Mouse (Mus musculus) heart, postnatal 0 days (tissue): ENCODE data around the gene Clip2. TPM values are rescaled to one million over a fixed set of nuclear protein-coding genes. Genes with fewer than 3 reads are reported as not detected.
A peak's percentile ranks its signal among the peaks of the same experiment; 100 is the strongest.

Source experiments
- ATAC-seq: fragments of 200-750 bp; cut with Nextera tagmentation; 2 replicates; pipeline ENCODE4 v1.8.0; 2017; ENCODE audit warnings: low read depth, moderate number of reproducible peaks, moderate library complexity; ENCODE audit not compliant: insufficient read depth
- DNase-seq: peaks from one replicate; pipeline ENCODE4 v3.0.0-alpha.2; 2016; ENCODE audit warnings: low spot score
- H3K27ac ChIP-seq: fragments of 300-500 bp; sonication (generic); 2 replicates; pipeline ENCODE4 v1.5.1; 2014; ENCODE audit warnings: low read depth, mild to moderate bottlenecking
- H3K27me3 ChIP-seq: fragments of 300-500 bp; sonication (generic); 2 replicates; pipeline ENCODE4 v1.6.1; 2014; ENCODE audit warnings: low read length, mixed read lengths; ENCODE audit not compliant: control insufficient read depth, insufficient read depth
- H3K36me3 ChIP-seq: fragments of 300-500 bp; sonication (generic); replicated peaks from 2 replicates; pipeline ENCODE4 v1.6.1; 2014; ENCODE audit warnings: low read length, mixed read lengths; ENCODE audit not compliant: control insufficient read depth, insufficient read depth
- H3K4me1 ChIP-seq: fragments of 300-500 bp; sonication (generic); 2 replicates; pipeline ENCODE4 v1.6.1; 2014; ENCODE audit warnings: antibody characterized with exemption; ENCODE audit not compliant: control insufficient read depth, insufficient read depth
- H3K4me2 ChIP-seq: fragments of 300-500 bp; sonication (generic); 2 replicates; pipeline ENCODE4 v1.6.1; 2014; ENCODE audit warnings: low read depth, mild to moderate bottlenecking, low read length, moderate library complexity
- H3K4me3 ChIP-seq: fragments of 300-500 bp; sonication (generic); 2 replicates; pipeline ENCODE4 v1.5.1; 2014; ENCODE audit warnings: low read depth, low read length
- H3K9ac ChIP-seq: fragments of 300-500 bp; sonication (generic); replicated peaks from 2 replicates; pipeline ENCODE4 v1.6.1; 2014; ENCODE audit warnings: low read depth, low read length, mixed read lengths
- H3K9me3 ChIP-seq: fragments of 300-500 bp; sonication (generic); replicated peaks from 2 replicates; pipeline ENCODE4 v1.6.1; 2016; ENCODE audit warnings: low read length; ENCODE audit not compliant: control insufficient read depth
- CTCF ChIP-seq: IDR thresholded peaks from 2 replicates; pipeline ENCODE4 v1.5.1; 2016; ENCODE audit warnings: antibody characterized with exemption, control low read depth, low read depth
- EP300 ChIP-seq: IDR thresholded peaks from 2 replicates; pipeline ENCODE4 v1.6.1; 2016; ENCODE audit warnings: antibody characterized with exemption, low read depth
- WGBS: fragments of 180-500 bp; shearing (Covaris S2); extraction: QIAGEN DNeasy Blood & Tissue Kit; methylation state at CpG from one replicate; pipeline ENCODE4 v1.1.7; 2014; 5-methylcytosine and 5-hydroxymethylcytosine counted together
- polyA plus RNA-seq: library from polyadenylated mRNA; unstranded; fragments of >200 nt; fragmentation: Nextera tagmentation; extraction: Ambion mirVana; gene quantifications from 2 replicates; pipeline ENCODE4 v1.2.1, GENCODE M21; 2015
- total RNA-seq: library from RNA; depleted of rRNA; stranded (reverse); fragments of >200 nt; gene quantifications from 2 replicates; pipeline ENCODE4 v1.2.3, GENCODE M21; 2014; ENCODE audit warnings: low replicate concordance

Clip2 gene
- total and polyA plus RNA-seq, 2 experiments from 2014 or later: 0.87 to 14.0 TPM

DNA sequence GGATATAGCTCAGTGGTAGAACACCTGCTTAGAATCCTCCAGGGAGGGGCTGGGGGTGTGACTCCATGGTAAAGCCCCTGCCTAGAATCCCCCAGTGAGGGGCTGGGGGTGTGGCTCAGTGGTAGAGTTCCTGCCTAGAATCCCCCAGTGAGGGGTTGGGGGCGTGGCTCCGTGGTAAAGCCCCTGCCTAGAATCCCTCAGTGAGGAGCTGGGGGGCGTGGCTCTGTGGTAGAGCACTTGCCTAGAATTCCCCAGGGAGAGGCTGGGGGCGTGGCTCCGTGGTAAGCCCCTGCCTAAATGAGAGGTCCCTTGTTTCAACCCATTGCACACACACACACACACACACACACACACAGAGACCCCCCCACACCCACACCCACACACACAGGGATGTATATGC is 42.0 kb downstream of the Clip2 start:
- H3K9ac ChIP-seq: no peak overlapping the region
- H3K9me3 ChIP-seq: no peaks in the 10 kb centered on the region
- no peak overlapping the region for H3K27ac ChIP-seq
- no peak overlapping the region for H3K4me2 ChIP-seq
- no peaks in the 10 kb centered on the region for H3K27me3 ChIP-seq
- ATAC-seq (no peak), DNase-seq (no peak)
- no peaks in the 10 kb centered on the region for H3K4me1 ChIP-seq
- 90% methylated on average over 5 of the region's 5 CpGs for WGBS
- 0 out of 2 replicates have a peak, but pooled peaks cover 11% of the 10 kb centered on the region for H3K36me3 ChIP-seq
- TF ChIP-seq EP300 (no peak), CTCF (no peak)
- H3K4me3 ChIP-seq: no peak overlapping the region

DNA sequence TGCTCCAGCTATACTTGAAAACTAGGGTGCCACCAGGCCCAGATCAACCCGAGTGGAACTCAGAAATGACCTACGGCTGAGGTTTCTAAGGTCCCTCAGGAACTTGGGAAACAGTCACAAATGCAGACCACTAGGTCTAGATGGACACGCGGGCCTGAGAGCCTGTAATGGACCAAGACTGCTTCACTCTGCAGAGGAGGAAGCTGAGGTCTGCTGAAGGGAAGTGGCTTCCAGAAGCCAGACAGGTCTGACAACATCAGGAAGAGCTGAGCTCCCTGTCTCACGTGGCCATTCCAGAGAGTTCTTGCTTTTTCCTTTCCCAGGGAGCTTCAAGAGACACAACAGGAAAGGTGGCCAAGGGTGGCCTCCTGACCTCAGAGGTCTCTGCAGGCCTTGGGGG is 43.3 kb downstream of the Clip2 start:
- no peak for TF ChIP-seq EP300
- TF ChIP-seq CTCF: no peak
- WGBS: 74% methylated on average over 5 of the region's 5 CpGs

DNA sequence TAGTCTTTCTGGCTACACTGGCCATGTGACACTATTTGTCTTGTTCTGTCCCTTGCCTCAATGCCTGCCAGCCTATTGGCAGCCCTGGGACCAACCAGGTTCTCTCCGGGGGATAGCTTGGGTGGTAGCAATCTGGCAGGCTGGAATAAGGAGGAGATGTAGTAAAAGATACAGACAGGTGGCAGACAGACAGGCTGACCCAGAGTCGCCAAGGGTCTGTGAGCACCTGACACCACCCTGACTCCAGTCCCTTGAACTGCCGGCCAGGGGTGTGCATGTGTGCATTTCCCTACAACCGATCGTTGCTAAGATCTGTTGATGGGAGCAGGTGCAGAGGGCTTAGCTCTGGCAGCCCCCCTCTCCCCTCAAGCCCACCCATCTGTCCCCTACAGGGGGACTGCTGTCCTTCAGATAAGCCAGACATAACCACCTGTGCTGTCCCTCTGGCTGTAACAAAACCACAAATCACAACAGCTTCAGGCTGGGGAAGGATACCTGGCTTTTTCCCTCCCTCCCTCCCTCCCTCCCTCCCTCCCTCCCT is 44.3 kb downstream of the Clip2 start:
- Histone ChIP-seq H3K9ac (no peak overlapping the region), H3K9me3 (no peaks in the 10 kb centered on the region), H3K4me2 (no peak overlapping the region), H3K27ac (no peak overlapping the region), H3K4me3 (no peak overlapping the region), H3K4me1 (no peaks in the 10 kb centered on the region), H3K36me3 (0 out of 2 replicates have a peak, but pooled peaks cover 7% of the 10 kb centered on the region), H3K27me3 (no peaks in the 10 kb centered on the region)
- no peak for ATAC-seq
- DNase-seq: no peak
- TF ChIP-seq EP300: no peak
- no peak for TF ChIP-seq CTCF
- whole genome bisulfite sequencing: 78% methylated on average over 5 of the region's 5 CpGs

More for the DNA sequence above, 43.3 kb downstream of the Clip2 start:
- Histone ChIP-seq H3K36me3 (0 out of 2 replicates have a peak, but pooled peaks cover 11% of the 10 kb centered on the region), H3K27ac (no peak overlapping the region), H3K9me3 (no peaks in the 10 kb centered on the region), H3K4me1 (no peaks in the 10 kb centered on the region), H3K9ac (no peak overlapping the region), H3K27me3 (no peaks in the 10 kb centered on the region), H3K4me2 (no peak overlapping the region), H3K4me3 (no peak overlapping the region)
- no peak for ATAC-seq
- no peak for DNase-seq

DNA sequence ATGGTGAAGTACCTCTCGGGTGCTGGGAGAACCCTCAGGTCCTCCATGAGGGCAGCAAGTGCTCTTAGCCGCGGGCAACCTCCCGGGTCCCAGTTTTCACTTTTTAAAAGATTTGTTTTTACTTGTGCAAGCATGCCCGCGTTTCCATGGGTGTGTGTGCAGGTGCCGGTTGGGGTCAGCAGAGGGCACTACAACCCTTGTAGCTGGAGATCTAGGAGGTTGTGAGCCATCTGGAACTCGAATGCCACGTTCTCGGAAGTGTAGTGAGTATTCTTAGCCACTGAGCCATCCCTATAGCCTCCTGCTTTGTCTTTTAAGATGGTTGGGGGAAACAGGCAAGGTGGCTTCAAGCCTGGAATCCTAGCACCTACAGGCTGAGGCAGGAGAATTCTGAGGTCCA is 44.9 kb downstream of the Clip2 start:
- Histone ChIP-seq H3K27me3 (no peaks in the 10 kb centered on the region), H3K36me3 (peaks cover 8% of the 10 kb centered on the region; the same call in 1 of the 2 replicates), H3K4me1 (no peaks in the 10 kb centered on the region), H3K4me3 (no peak overlapping the region), H3K9ac (no peak overlapping the region), H3K27ac (no peak overlapping the region), H3K9me3 (no peaks in the 10 kb centered on the region), H3K4me2 (no peak overlapping the region)
- DNase-seq (peak; percentile 80), ATAC-seq (peak; percentile 73; the same call in 1 of the 2 replicates)
- TF ChIP-seq CTCF (peak; percentile 85), EP300 (no peak)
- WGBS: 14% methylated on average over 10 of the region's 10 CpGs

DNA sequence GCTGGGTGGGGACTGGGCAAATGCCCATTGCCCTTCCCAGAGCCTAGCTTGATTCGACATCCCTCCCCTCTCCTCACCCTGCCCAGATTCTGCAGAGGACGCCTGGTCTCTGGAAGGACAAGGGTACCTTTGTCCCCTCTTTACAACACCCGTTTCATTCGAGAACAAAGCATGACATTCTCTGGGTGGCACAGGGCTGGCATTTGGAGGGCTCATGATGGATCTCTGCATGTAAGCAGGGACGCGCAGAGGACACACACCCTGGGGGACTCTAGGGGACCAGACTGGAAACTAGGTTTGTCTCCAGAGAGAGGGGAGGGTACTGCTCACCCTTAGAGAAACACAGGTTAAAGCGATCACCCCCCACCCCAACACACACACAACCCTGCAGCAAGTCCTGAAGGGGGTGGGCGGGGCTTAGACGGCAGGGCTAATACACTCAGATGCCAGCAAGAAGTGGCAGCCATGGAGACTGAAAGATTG is 46.4 kb downstream of the Clip2 start:
- TF ChIP-seq CTCF (no peak), EP300 (no peak)
- DNase-seq (no peak), ATAC-seq (no peak)
- 74% methylated on average over 9 of the region's 9 CpGs for WGBS
- Histone ChIP-seq H3K9ac (no peak overlapping the region), H3K36me3 (peaks cover 13% of the 10 kb centered on the region; the same call in 1 of the 2 replicates), H3K4me3 (no peak overlapping the region), H3K27me3 (no peaks in the 10 kb centered on the region), H3K4me2 (no peak overlapping the region), H3K27ac (no peak overlapping the region), H3K9me3 (no peaks in the 10 kb centered on the region), H3K4me1 (no peaks in the 10 kb centered on the region)

DNA sequence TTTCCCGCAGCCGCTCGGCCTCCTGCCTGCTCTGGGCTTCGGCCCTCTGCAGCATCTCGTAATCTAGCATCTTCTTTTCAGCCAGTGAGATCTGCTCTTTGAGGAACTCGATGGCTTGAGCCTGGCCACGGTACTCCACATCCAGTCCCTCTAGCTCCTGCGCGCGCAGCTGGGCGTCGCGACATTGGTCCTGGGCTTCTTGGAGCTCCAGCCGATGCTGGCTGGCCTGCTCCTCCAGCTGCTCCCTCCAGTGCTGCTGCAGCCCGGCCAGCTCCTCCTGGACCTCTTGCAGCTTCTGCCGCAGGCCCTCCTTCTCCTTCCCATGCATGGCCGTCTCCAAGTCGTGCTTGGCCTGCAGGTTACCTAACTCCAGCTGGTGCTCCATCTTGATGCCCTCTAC is 49.6 kb downstream of the Clip2 start:
- TF ChIP-seq CTCF: no peak
- no peak for TF ChIP-seq EP300
- 87% methylated on average over 18 of the region's 18 CpGs for WGBS
- Histone ChIP-seq H3K4me1 (no peaks in the 10 kb centered on the region), H3K9ac (no peak overlapping the region), H3K9me3 (no peaks in the 10 kb centered on the region), H3K27ac (no peak overlapping the region), H3K27me3 (no peaks in the 10 kb centered on the region), H3K36me3 (peaks cover 14% of the 10 kb centered on the region; the same call in 1 of the 2 replicates), H3K4me2 (no peak overlapping the region), H3K4me3 (no peak overlapping the region)
- DNase-seq (no peak), ATAC-seq (no peak)
